Mouse (Mus musculus) left cerebral cortex, postnatal 25 days (tissue): ENCODE data around the gene Vat1l. TPM values are rescaled to one million over a fixed set of nuclear protein-coding genes. Genes with fewer than 3 reads are reported as not detected.
A peak's percentile ranks its signal among the peaks of the same experiment; 100 is the strongest.

ENCODE experiments used
- DNase-seq, 2 experiments: peaks; one replicate each; pipeline ENCODE4 v3.0.0; 2022; ENCODE audit warnings: low spot score in 2 of 2, mixed read lengths in 1 of 2
- intact Hi-C: fragments of 180-260 bp; cut with DNase I; formaldehyde crosslinking; loops from one replicate; pipeline ENCODE4 v1.15.1; 2025
- total RNA-seq, 2 experiments: library from RNA; stranded (reverse); gene quantifications; 2 replicates each; pipeline ENCODE4 v1.2.3; 2021

Gene Vat1l
- total RNA-seq, 2 experiments from 2014 or later: 49.4 to 58.5 TPM

- no peak for DNase-seq
- intact Hi-C loops: no loop called here
These were observed 169.0 kb downstream of the Vat1l start for GRCm38 (mm10) chr8:114374390-114374789.

DNA sequence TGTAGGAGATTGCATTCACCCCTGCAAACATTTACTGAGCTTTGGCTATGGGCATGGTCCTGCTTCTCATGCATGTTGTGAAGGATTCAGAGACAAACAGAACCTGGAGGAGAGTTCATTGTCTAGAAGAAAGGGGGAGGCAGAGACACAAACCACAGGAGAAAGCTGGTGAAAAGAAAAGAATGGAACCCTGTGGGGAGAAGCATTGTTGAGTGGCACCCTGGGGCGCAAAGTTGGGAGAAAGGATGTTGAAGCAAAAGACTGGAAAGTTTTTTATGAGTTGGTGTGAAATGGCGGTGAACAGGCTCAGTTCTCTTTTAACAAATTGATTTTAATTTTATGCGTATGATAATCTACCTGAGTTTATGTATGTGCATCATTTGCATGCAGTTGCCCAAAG, 178.8 kb downstream of the Vat1l start:
- intact Hi-C loops: no loop called here
- DNase-seq: no peak

GRCm38 (mm10) chr8:114387494-114387893, 182.1 kb downstream of the Vat1l start:
- intact Hi-C loops: no loop called here
- no peak for DNase-seq

- intact Hi-C loops: no loop called here
- DNase-seq: no peak
These were observed 185.2 kb downstream of the Vat1l start for GRCm38 (mm10) chr8:114390465-114391254.

- intact Hi-C loops: no loop called here
- DNase-seq: no peak
These were observed 192.9 kb downstream of the Vat1l start for GRCm38 (mm10) chr8:114398326-114398725.

- intact Hi-C loops: no loop called here
- DNase-seq: no peak
These were observed 193.9 kb downstream of the Vat1l start for GRCm38 (mm10) chr8:114399273-114399672.

- DNase-seq: no peak
- intact Hi-C loops: no loop called here
These were observed 196.3 kb downstream of the Vat1l start for GRCm38 (mm10) chr8:114401679-114402078.

GRCm38 (mm10) chr8:114411421-114411820, 206.0 kb downstream of the Vat1l start:
- DNase-seq: no peak
- intact Hi-C loops: no loop called here

DNA sequence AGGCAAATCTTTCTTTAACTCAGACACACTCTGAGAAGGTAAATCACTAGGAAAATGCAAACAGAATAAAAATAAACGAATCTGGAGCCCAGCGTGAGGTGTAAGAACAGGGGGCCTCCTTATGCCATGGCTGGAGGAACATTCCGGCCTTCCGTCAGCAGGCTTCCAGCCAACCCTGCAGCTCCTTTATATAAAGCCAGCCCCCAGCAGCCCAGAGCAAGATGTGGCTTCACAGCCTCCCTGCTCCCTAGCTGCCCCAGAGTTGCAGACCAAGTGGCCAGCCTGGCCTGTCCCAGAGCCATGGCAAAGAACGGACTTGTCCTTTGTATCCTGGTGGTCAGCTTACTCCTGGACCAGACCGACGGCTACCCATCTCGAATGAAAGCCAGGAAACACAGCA, 212.4 kb downstream of the Vat1l start, which contains the start of gene Clec3a:
Gene Clec3a (plus strand): TSS at position 301 of the 400 bp plus-strand sequence.
- DNase-seq: no peak
- intact Hi-C loops: no loop called here

GRCm38 (mm10) chr8:114418486-114418885, 213.1 kb downstream of the Vat1l start:
- intact Hi-C loops: no loop called here
- DNase-seq: no peak

DNA sequence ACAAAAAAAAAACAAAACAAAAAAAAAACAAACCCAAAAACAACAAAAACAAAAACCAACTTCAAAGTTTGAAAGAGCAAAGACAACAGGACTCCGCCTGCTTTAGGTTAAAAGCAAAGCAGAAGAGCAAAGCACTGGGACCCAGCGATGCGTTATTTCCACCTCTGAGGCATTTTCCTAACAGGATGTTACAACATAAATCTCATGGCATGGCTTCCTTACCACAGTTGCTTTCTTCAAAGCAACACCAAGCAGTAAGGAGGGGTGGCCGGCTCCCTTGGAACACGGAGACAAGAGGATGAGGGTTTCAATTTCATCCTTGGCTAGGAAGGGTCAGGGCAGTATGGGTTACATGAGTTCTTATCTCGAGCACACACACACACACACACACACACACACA, 213.5 kb downstream of the Vat1l start:
- DNase-seq: no peak
- intact Hi-C loops: no loop called here

- intact Hi-C loops: no loop called here
These were observed 216.1 kb downstream of the Vat1l start for GRCm38 (mm10) chr8:114421544-114421943.

More at GRCm38 (mm10) chr8:114421544-114421943, 216.1 kb downstream of the Vat1l start:
- peak; percentile 25 to 72 for DNase-seq

Other genes with a start within 250 kb of the Vat1l start
- gene Nudt7, start 72.1 kb upstream of the Vat1l start, total RNA-seq: 1 to 10 TPM; 4.2 to 4.8 TPM
- not detected for gene Clec3a, start 212.5 kb downstream of the Vat1l start, total RNA-seq
- gene Wwox, start 234.0 kb downstream of the Vat1l start, total RNA-seq: 10 to 100 TPM; 12.7 to 13.6 TPM